Mouse (Mus musculus): ENCODE results near the gene Fat1. TPM values are rescaled to one million over a fixed set of nuclear protein-coding genes. Genes with fewer than 3 reads are reported as not detected.

The Fat1 gene
- total RNA-seq (2014; rRNA removed) (106 and 122 TPM in 2 replicates), polyA plus RNA-seq (2015; fragmentation: Nextera tagmentation; extraction: Ambion mirVana) (8.7 and 9.2 TPM in 2 replicates)

DNA sequence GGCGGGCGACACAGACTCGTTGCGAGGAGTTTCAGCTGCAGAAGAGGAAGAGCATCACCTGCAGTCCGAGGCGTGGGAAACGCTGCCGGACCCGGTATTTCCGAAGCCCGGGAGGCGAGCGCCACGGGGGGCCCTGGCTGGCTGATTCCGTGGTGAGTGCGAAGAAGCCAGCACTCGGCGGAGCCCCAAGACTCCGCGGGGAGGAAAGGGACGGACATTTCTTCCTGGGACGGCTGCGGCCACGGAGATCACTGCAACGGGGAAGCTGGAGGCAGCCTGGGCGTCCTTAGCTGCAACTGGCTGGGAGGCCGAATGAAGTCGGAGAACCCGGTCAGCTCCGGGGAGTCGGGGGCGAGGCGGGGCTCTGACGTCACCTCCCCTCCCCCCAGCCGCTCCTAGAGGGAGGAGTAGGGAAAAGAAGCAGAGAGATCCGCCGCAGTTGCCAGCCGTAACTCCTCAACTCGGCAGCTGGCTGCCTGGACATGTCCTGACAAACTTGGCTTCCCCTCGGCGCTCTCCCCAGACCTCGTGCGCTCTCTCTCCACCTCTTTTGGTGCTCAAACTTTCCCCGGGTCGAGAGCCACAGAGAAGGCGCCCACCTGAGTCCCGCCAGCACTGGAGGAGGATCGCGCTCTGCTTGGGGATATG lies at the start of gene Fat1:
Gene Fat1, plus strand, starts transcription at position 598 of the 648 bp plus-strand sequence.
- Histone ChIP-seq H3K4me3 (ENCODE audit: low read depth, low read length) (peak within 1 kb of the TSS; percentile 79), H3K9me3 (ENCODE audit: low read length) (no peaks in the 10 kb centered on the region), H3K4me2 (ENCODE audit: low read depth, low read length, poor library complexity, severe bottlenecking) (peak within 1 kb of the TSS; percentile 95), H3K27ac (ENCODE audit: low read depth, low read length) (peak within 1 kb of the TSS; percentile 82), H3K36me3 (ENCODE audit: insufficient read depth, low read length) (no peaks in the 10 kb centered on the region), H3K4me1 (ENCODE audit: insufficient read depth, low read length) (no peaks in the 10 kb centered on the region; the same call in 1 of the 2 replicates), H3K27me3 (ENCODE audit: insufficient read depth, low read length) (no peaks in the 10 kb centered on the region), H3K9ac (replicated peaks; ENCODE audit: low read length, poor library complexity, severe bottlenecking) (peak within 1 kb of the TSS; percentile 62)
- ATAC-seq (ENCODE audit: low FRiP score) (peak; percentile 59), DNase-seq (ENCODE audit: low spot score) (peak; percentile 87)
- TF ChIP-seq CTCF (IDR thresholded peaks at IDR 0.05), result peak; percentile 73
- 0% methylated on average over 40 of the region's 49 CpGs for WGBS

DNA sequence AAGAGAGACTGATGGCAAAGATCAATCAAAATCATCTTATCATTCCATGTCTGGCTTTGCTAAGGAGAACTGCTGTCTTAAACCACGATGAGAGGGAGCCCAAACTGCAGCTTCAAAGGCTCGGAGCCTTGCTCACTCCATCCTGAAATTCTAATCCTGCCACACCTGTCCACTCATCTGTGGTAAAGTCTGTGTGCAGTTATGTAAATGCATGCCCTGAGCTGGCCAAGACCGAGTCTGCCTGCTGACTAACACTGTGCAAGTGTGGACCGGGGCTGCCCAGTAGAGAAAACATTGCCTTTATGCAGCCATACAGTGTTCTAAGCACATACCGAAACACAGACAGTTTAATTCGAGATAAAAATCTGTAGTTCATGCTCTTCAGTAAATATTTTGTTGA lies 40.6 kb upstream of the Fat1 start:
- no peaks in the 10 kb centered on the region for H3K9me3 ChIP-seq (ENCODE audit: low read length)
- 74% methylated on average over 6 of the region's 6 CpGs for WGBS
- TF ChIP-seq CTCF (IDR thresholded peaks at IDR 0.05), result no peak
- no peak for ATAC-seq (ENCODE audit: low FRiP score)
- no peaks in the 10 kb centered on the region for H3K4me1 ChIP-seq (ENCODE audit: insufficient read depth, low read length)
- H3K36me3 ChIP-seq (ENCODE audit: insufficient read depth, low read length), result no peaks in the 10 kb centered on the region
- no peak for DNase-seq (ENCODE audit: low spot score)
- no peaks in the 10 kb centered on the region for H3K27me3 ChIP-seq (ENCODE audit: insufficient read depth, low read length)
- no peak overlapping the region for H3K4me2 ChIP-seq (ENCODE audit: low read depth, low read length, poor library complexity, severe bottlenecking)
- no peak overlapping the region for H3K4me3 ChIP-seq (ENCODE audit: low read depth, low read length)
- H3K27ac ChIP-seq (ENCODE audit: low read depth, low read length), result no peak overlapping the region
- H3K9ac ChIP-seq (replicated peaks; ENCODE audit: low read length, poor library complexity, severe bottlenecking), result no peak overlapping the region

DNA sequence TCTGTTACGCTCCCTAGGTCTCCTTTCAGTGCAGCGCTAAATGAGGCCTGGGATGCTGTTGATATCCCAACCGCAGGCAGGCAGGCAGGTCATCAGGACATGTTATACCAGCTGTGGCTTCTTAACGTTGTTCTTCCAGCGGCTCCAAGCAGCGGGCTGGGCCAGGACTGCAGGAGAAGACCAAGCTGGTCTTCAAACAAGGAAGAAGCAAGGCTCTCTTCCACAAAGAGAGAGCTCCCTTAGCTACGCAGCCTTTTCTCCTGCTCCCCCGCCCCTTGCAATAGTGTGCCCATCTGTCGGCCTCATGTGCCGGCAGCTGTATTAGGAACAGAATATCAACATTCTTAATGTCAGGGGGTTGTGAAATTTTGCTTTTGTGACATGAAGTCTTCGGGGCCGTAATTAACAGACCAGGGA lies 35.7 kb upstream of the Fat1 start:
- Histone ChIP-seq H3K9me3 (ENCODE audit: low read length) (no peaks in the 10 kb centered on the region), H3K36me3 (ENCODE audit: insufficient read depth, low read length) (no peaks in the 10 kb centered on the region), H3K27ac (ENCODE audit: low read depth, low read length) (no peak overlapping the region), H3K9ac (replicated peaks; ENCODE audit: low read length, poor library complexity, severe bottlenecking) (no peak overlapping the region), H3K4me1 (ENCODE audit: insufficient read depth, low read length) (no peaks in the 10 kb centered on the region), H3K27me3 (ENCODE audit: insufficient read depth, low read length) (no peaks in the 10 kb centered on the region), H3K4me2 (ENCODE audit: low read depth, low read length, poor library complexity, severe bottlenecking) (no peak overlapping the region), H3K4me3 (ENCODE audit: low read depth, low read length) (no peak overlapping the region)
- ATAC-seq (ENCODE audit: low FRiP score) (no peak), DNase-seq (ENCODE audit: low spot score) (peak; percentile 23)
- TF ChIP-seq CTCF (IDR thresholded peaks at IDR 0.05), result no peak
- WGBS, result 47% methylated on average over 12 of the region's 12 CpGs

DNA sequence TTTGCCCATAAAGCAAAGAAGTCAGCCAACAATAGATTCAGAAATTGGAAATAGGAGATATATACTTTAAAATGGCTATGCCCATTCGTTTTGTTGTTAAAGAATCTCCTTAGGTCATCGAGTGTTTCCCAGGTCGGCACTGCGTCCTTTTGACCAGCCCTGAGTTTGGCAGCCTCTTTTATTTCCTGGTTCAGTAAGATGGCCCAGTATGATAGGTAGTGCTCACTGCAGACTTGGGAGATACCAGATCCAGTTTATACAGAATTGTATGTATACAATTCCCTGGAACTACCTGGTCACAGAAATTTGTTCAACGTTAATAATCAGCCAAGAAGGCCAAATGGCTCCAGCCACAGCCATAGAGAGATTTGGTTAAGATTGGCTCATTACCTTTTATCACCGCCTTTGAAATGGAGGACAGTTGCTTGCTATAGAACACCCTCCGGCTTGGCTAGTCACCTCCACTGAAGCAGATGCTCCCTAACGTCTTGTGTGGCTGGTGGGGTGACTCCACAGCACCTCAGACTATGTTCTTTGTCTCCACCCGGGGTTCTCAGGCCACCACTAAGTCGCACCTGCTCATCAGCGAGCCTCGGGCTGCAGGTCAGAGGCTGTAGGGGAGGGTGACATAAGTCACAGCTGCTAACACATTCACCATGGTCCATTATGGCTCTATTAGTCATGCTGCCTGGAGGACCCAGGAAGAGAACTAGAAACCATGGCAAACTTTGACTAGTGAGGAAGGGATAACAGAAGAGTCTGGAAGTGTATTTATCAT lies 23.9 kb upstream of the Fat1 start:
- Histone ChIP-seq H3K27me3 (ENCODE audit: insufficient read depth, low read length) (no peaks in the 10 kb centered on the region), H3K4me1 (ENCODE audit: insufficient read depth, low read length) (no peaks in the 10 kb centered on the region), H3K36me3 (ENCODE audit: insufficient read depth, low read length) (no peaks in the 10 kb centered on the region), H3K9ac (replicated peaks; ENCODE audit: low read length, poor library complexity, severe bottlenecking) (no peak overlapping the region), H3K4me3 (ENCODE audit: low read depth, low read length) (no peak overlapping the region), H3K9me3 (ENCODE audit: low read length) (no peaks in the 10 kb centered on the region), H3K27ac (ENCODE audit: low read depth, low read length) (no peak overlapping the region), H3K4me2 (ENCODE audit: low read depth, low read length, poor library complexity, severe bottlenecking) (no peak overlapping the region)
- ATAC-seq (ENCODE audit: low FRiP score) (no peak), DNase-seq (ENCODE audit: low spot score) (no peak)
- WGBS, result 81% methylated on average over 12 of the region's 12 CpGs
- TF ChIP-seq CTCF (IDR thresholded peaks at IDR 0.05), result no peak

DNA sequence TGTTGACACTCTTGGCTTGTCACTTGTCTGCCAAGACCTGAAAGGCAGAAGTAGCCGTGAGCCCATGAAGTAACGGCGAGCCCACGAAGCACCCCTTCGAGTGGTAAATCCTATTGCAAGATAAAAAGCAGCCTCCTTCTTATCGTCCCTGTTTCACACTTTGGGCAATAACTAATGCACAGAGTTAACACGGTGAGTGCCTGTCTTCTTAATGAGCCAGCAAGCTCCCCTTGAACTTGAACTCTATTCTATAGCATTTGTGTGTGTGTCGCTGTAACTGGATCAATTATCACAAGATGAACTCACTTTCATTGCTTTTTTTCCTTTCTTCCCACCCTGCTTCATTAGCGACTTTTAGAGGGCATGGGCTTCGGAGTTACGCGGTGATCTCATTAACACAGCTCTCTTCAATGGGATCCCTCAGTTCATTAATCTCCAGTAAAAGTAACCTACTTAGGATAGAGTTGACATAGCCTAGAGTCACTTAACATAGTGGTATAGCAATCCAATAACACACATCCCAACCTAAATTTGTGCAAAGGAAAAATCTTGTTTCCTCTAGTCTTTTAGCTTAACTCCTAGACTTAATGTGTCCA lies 15.7 kb upstream of the Fat1 start:
- 83% methylated on average over 12 of the region's 12 CpGs for WGBS
- no peak for TF ChIP-seq CTCF (IDR thresholded peaks at IDR 0.05)
- no peak overlapping the region for H3K4me3 ChIP-seq (ENCODE audit: low read depth, low read length)
- H3K27me3 ChIP-seq (ENCODE audit: insufficient read depth, low read length), result no peaks in the 10 kb centered on the region
- H3K9ac ChIP-seq (replicated peaks; ENCODE audit: low read length, poor library complexity, severe bottlenecking), result no peak overlapping the region
- no peaks in the 10 kb centered on the region for H3K36me3 ChIP-seq (ENCODE audit: insufficient read depth, low read length)
- H3K9me3 ChIP-seq (ENCODE audit: low read length), result no peaks in the 10 kb centered on the region
- H3K4me1 ChIP-seq (ENCODE audit: insufficient read depth, low read length), result no peaks in the 10 kb centered on the region
- DNase-seq (ENCODE audit: low spot score) (no peak), ATAC-seq (ENCODE audit: low FRiP score) (no peak)
- H3K27ac ChIP-seq (ENCODE audit: low read depth, low read length), result no peak overlapping the region
- H3K4me2 ChIP-seq (ENCODE audit: low read depth, low read length, poor library complexity, severe bottlenecking), result no peak overlapping the region

Data from midbrain, postnatal 0 days (tissue).